Mouse (Mus musculus) heart, adult 2 months (tissue): ENCODE results near the gene Shb. TPM values are rescaled to one million over a fixed set of nuclear protein-coding genes. Genes with fewer than 3 reads are reported as not detected.

Experiments used
- DNase-seq, 2 experiments: peaks; one replicate each; pipeline ENCODE4 v3.0.0; 2021
- H3K27ac ChIP-seq: fragments of 200-600 bp; 2 replicates; pipeline ENCODE4 v1.8.1; 2022
- H3K27me3 ChIP-seq: fragments of 200-500 bp; 2 replicates; pipeline ENCODE4 v1.6.1; 2012; ENCODE audit warnings: mild to moderate bottlenecking, low read length, inconsistent platforms, mixed read lengths; ENCODE audit not compliant: control insufficient read depth, insufficient read depth
- H3K36me3 ChIP-seq: fragments of 200-500 bp; 2 replicates; pipeline ENCODE4 v1.6.1; 2012; ENCODE audit warnings: low read length, inconsistent platforms; ENCODE audit not compliant: control insufficient read depth, insufficient read depth
- H3K4me1 ChIP-seq: fragments of 200-500 bp; 2 replicates; pipeline ENCODE4 v1.6.1; 2011; ENCODE audit warnings: low read length; ENCODE audit not compliant: control insufficient read depth, insufficient read depth
- H3K4me3 ChIP-seq: fragments of 200-600 bp; 2 replicates; pipeline ENCODE4 v1.8.1; 2022
- H3K79me2 ChIP-seq: fragments of 200-500 bp; replicated peaks from 2 replicates; pipeline ENCODE4 v1.6.1; 2012; ENCODE audit warnings: mild to moderate bottlenecking, inconsistent platforms, low read length, moderate library complexity, mixed read lengths; ENCODE audit not compliant: control insufficient read depth, insufficient read depth
- H3K9ac ChIP-seq: fragments of 200-500 bp; 2 replicates; pipeline ENCODE4 v1.6.1; 2012; ENCODE audit warnings: low read depth, mild to moderate bottlenecking, control low read depth, inconsistent platforms, low read length, mixed read lengths
- CTCF ChIP-seq: fragments of 200-600 bp; IDR thresholded peaks from 2 replicates; pipeline ENCODE4 v1.8.1; 2022; ENCODE audit warnings: antibody characterized with exemption, mild to moderate bottlenecking, moderate library complexity
- EP300 ChIP-seq: fragments of 200-500 bp; IDR thresholded peaks from 2 replicates; pipeline ENCODE4 v1.6.1; 2011; ENCODE audit warnings: low read depth, low read length, control low read depth; ENCODE audit not compliant: insufficient read depth
- POLR2A ChIP-seq: fragments of 200-500 bp; IDR thresholded peaks from 2 replicates; pipeline ENCODE4 v1.6.1; 2011; ENCODE audit warnings: mild to moderate bottlenecking, low read depth, low read length, control low read depth; ENCODE audit not compliant: insufficient read depth
- WGBS: fragments of 180-500 bp; shearing (Covaris S2); methylation state at CpG from one replicate; pipeline ENCODE4 v1.1.7; 2018; 5-methylcytosine and 5-hydroxymethylcytosine counted together
- intact Hi-C: fragments of 180-260 bp; cut with DNase I; formaldehyde crosslinking; loops from one replicate; pipeline ENCODE4 v1.15.1; 2025
- polyA plus RNA-seq: library from polyadenylated mRNA; depleted of rRNA; stranded (reverse); fragments of >200 nt; gene quantifications from 2 replicates; pipeline ENCODE4 v1.2.3, GENCODE M21; 2012
- total RNA-seq, 2 experiments: library from RNA; stranded (reverse); gene quantifications; 2 replicates each; pipeline ENCODE4 v1.2.3; 2021

Gene Shb
- total and polyA plus RNA-seq, 3 experiments: 19.4 to 43.0 (median 27.2) TPM

DNA sequence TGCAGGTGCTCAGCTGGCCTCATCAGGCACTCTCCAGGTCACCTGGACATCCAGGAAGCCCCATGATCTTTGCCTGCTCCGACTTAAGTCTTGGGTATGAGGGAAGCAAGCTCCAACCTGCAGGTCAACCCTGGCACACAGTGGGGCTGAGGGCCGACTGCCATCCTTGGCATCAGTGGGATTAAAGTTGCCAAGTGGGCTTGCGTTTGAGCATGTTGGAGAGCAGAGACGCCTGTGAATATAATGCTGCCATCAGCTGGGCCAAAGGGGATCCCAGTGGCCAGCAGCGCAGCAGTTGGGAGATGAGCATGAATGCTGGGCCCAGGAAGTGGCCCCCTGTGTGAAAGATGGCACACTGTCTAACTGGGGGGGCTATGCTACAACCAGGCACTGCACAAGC, 25.9 kb upstream of the Shb start:
- Histone ChIP-seq H3K4me3 (no peak overlapping the region), H3K27me3 (no peaks in the 10 kb centered on the region), H3K9ac (no peak overlapping the region), H3K79me2 (no peaks in the 10 kb centered on the region), H3K4me1 (no peaks in the 10 kb centered on the region), H3K27ac (no peak overlapping the region), H3K36me3 (no peaks in the 10 kb centered on the region)
- TF ChIP-seq POLR2A (no peak), EP300 (no peak), CTCF (no peak)
- DNase-seq: no peak
- 83% methylated on average over 5 of the region's 5 CpGs for WGBS
- intact Hi-C loops: no loop called here

DNA sequence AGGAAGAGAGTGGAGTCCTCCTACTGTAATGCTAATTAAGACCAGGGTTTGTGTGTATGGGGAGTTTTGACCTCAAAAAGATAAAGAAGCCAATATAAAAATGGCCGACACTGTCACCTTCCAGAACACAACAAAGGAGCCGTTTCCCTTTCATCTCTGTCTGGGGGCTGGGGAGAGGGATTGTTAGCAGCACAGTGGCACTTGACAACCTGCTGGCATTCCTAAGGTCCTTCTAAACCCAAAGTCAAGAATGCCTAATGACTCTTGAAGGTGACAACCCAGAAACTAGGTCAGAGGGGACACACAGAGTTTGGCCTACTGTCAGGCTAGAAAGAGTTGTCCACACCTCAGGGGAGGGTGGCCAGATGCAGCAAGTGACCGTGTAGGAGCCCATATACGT, 20.3 kb upstream of the Shb start:
- TF ChIP-seq POLR2A (no peak), CTCF (no peak), EP300 (no peak)
- H3K4me1 ChIP-seq: no peaks in the 10 kb centered on the region
- H3K27ac ChIP-seq: no peak overlapping the region
- no peaks in the 10 kb centered on the region for H3K79me2 ChIP-seq
- DNase-seq: no peak
- intact Hi-C loops: no loop called here
- no peak overlapping the region for H3K9ac ChIP-seq
- H3K36me3 ChIP-seq: no peaks in the 10 kb centered on the region
- 50% methylated on average over 4 of the region's 4 CpGs for WGBS
- no peaks in the 10 kb centered on the region for H3K27me3 ChIP-seq
- H3K4me3 ChIP-seq: no peak overlapping the region

DNA sequence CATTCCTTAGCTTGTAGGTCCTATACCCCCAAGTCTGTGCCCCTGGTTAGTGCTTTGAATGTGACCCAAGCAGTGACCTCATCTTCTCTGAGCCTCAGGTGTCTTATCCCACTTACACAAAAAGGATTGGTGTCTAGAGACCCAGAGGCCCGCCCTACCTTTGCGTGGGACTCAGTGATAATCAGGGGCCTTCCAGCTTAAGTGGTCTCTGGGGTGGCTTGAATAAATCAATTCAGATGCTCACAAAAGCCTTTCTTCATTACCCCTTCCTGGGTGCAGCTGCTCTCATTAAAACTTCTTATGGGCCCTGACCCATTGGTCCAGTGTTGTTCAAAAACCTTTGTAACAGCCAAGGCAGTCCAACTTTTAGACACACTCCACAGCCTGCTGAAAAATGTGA, 18.7 kb upstream of the Shb start:
- Histone ChIP-seq H3K9ac (no peak overlapping the region), H3K36me3 (no peaks in the 10 kb centered on the region), H3K27ac (no peak overlapping the region), H3K4me1 (no peaks in the 10 kb centered on the region), H3K27me3 (no peaks in the 10 kb centered on the region), H3K79me2 (no peaks in the 10 kb centered on the region), H3K4me3 (no peak overlapping the region)
- no peak for DNase-seq
- intact Hi-C loops: no loop called here
- TF ChIP-seq CTCF (no peak), EP300 (no peak), POLR2A (no peak)
- 91% methylated on average over 2 of the region's 2 CpGs for WGBS

- Histone ChIP-seq H3K4me3 (no peak overlapping the region), H3K4me1 (no peaks in the 10 kb centered on the region), H3K79me2 (no peaks in the 10 kb centered on the region), H3K27ac (no peak overlapping the region), H3K9ac (no peak overlapping the region), H3K27me3 (no peaks in the 10 kb centered on the region), H3K36me3 (no peaks in the 10 kb centered on the region)
- DNase-seq: peak; percentile 23 to 33
- no peak for TF ChIP-seq EP300
- peak; percentile 80 for TF ChIP-seq CTCF
- intact Hi-C loops: loop anchor here (5.0 kb wide), 1 partner anchor 223 kb away; no protein-coding TSS in a partner anchor
- 58% methylated on average over 5 of the region's 5 CpGs for WGBS
These were observed 17.2 kb upstream of the Shb start for GRCm38 (mm10) chr4:45549514-45549913.

DNA sequence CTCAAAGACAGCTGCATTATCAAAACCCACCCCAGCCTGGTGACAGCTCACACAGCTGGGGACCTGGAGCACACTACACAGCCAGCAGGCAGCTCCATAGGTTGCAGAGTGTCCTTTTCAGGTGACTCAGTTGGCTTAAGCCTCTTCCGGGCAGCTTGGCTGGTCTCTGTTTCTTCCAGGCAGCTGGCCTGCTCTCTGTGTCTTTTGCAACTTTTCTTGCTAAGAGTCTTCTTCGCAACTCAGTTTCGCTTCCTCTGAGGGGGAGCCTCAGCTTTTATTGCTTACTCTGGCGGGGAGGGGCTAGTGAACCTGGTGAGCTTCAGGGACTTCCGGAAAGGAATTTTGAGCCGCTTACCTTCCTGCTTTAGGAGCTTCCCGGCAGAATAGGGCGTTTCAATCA, 13.6 kb upstream of the Shb start:
- Histone ChIP-seq H3K79me2 (no peaks in the 10 kb centered on the region), H3K4me3 (no peak overlapping the region), H3K27me3 (no peaks in the 10 kb centered on the region), H3K27ac (no peak overlapping the region), H3K36me3 (no peaks in the 10 kb centered on the region), H3K9ac (no peak overlapping the region), H3K4me1 (no peaks in the 10 kb centered on the region)
- no peak for DNase-seq
- intact Hi-C loops: loop anchor here (5.0 kb wide), 1 partner anchor 226 kb away; no protein-coding TSS in a partner anchor
- 56% methylated on average over 8 of the region's 8 CpGs for WGBS
- TF ChIP-seq CTCF (no peak), POLR2A (no peak), EP300 (no peak)

DNA sequence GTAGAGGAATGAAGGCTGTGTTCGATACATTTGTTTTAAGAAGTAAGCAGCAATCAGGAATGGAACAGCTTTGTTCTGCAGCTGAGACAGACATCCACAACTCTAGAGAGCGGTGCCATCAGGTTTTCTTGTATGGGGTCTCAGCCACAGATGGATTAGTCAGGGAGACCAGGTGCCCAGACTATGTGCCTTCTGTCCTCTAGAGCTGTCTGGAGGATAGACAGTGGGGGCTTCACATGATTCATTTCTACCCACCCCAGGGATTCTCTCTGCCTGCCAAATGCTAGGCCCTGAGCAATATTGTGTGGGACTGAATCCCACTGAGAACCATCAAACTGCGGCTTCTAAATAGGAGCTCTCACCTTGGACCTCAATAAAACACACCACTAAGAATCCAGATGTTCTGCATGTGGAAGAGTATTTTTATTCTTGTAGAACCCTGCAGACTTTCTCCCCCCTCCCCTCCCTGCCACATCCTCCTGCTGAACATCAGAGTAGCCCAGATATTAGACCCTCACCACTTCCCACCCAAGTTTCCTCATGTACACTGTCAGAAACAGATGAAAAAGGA, 11.3 kb upstream of the Shb start:
- intact Hi-C loops: no loop called here
- WGBS: 94% methylated on average over 3 of the region's 3 CpGs
- no peak overlapping the region for H3K4me3 ChIP-seq

More for the DNA sequence above, 11.3 kb upstream of the Shb start:
- no peak for DNase-seq
- H3K79me2 ChIP-seq: no peaks in the 10 kb centered on the region
- no peak overlapping the region for H3K9ac ChIP-seq
- no peak overlapping the region for H3K27ac ChIP-seq
- TF ChIP-seq EP300 (no peak), POLR2A (no peak), CTCF (no peak)
- no peaks in the 10 kb centered on the region for H3K36me3 ChIP-seq
- no peaks in the 10 kb centered on the region for H3K27me3 ChIP-seq
- no peaks in the 10 kb centered on the region for H3K4me1 ChIP-seq
